Mouse (Mus musculus) E14TG2a.4 (cell line): ENCODE data around the gene Zfp655.

ENCODE experiments used
- CTCF ChIP-seq: conservative IDR thresholded peaks from 2 replicates; pipeline ENCODE4 v1.5.1; 2014; ENCODE audit warnings: low read length
- NANOG ChIP-seq: IDR thresholded peaks from 2 replicates; pipeline ENCODE4 v1.6.1; 2014; ENCODE audit warnings: borderline replicate concordance, low read length, mixed read lengths
- POU5F1 ChIP-seq: IDR thresholded peaks from 2 replicates; pipeline ENCODE4 v1.6.1; 2014; ENCODE audit warnings: low read length, borderline replicate concordance

- no peak for TF ChIP-seq CTCF
- TF ChIP-seq POU5F1 = no peak
- TF ChIP-seq NANOG = no peak
Observed at GRCm38 (mm10) chr5:145223395-145223794, 8.1 kb upstream of the Zfp655 start.
